Mouse (Mus musculus) limb, embryonic 10.5 days (tissue): ENCODE measurements around the gene Ppp1r13l. TPM values are rescaled to one million over a fixed set of nuclear protein-coding genes. Genes with fewer than 3 reads are reported as not detected.
A peak's percentile ranks its signal among the peaks of the same experiment; 100 is the strongest.

Experiments
- DNase-seq: peaks from one replicate; pipeline ENCODE4 v3.0.0-alpha.2; 2017; ENCODE audit warnings: low spot score
- H3K27ac ChIP-seq: fragments of 300-500 bp; sonication (generic); 2 replicates; pipeline ENCODE4 v1.5.1; 2016; ENCODE audit warnings: mild to moderate bottlenecking
- H3K27me3 ChIP-seq: fragments of 300-500 bp; sonication (generic); 2 replicates; pipeline ENCODE4 v1.6.1; 2016; ENCODE audit warnings: low read depth, mild to moderate bottlenecking; ENCODE audit not compliant: poor library complexity, severe bottlenecking
- H3K36me3 ChIP-seq: fragments of 300-500 bp; sonication (generic); 2 replicates; pipeline ENCODE4 v1.6.1; 2016; ENCODE audit warnings: mild to moderate bottlenecking, moderate library complexity
- H3K4me1 ChIP-seq: fragments of 300-500 bp; sonication (generic); 2 replicates; pipeline ENCODE4 v1.6.1; 2016
- H3K4me3 ChIP-seq: fragments of 300-500 bp; sonication (generic); 2 replicates; pipeline ENCODE4 v1.5.1; 2016; ENCODE audit warnings: mild to moderate bottlenecking, moderate library complexity
- H3K9me3 ChIP-seq: fragments of 300-500 bp; sonication (generic); replicated peaks from 2 replicates; pipeline ENCODE4 v1.6.1; 2016; ENCODE audit warnings: mild to moderate bottlenecking
- WGBS: fragments of 180-500 bp; shearing (Covaris S2); methylation state at CpG from one replicate; pipeline ENCODE4 v1.1.7; 2016; 5-methylcytosine and 5-hydroxymethylcytosine counted together
- polyA plus RNA-seq: library from polyadenylated mRNA; unstranded; fragments of >200 nt; fragmentation: Nextera tagmentation; extraction: Ambion mirVana; gene quantifications from 2 replicates; pipeline ENCODE4 v1.2.1, GENCODE M21; 2016

The Ppp1r13l gene
- polyA plus RNA-seq, 1 experiment from 2014 or later, result 7.0 TPM

- WGBS, result 87% methylated on average over 9 of the region's 9 CpGs
- no peak for DNase-seq
- no peak overlapping the region for H3K27ac ChIP-seq
- peak overlapping the region; percentile 95 for H3K4me3 ChIP-seq
- peaks cover 14% of the 10 kb centered on the region for H3K4me1 ChIP-seq
- H3K36me3 ChIP-seq, result peaks cover 52% of the 10 kb centered on the region
- no peaks in the 10 kb centered on the region for H3K27me3 ChIP-seq
- H3K9me3 ChIP-seq, result no peaks in the 10 kb centered on the region
Observed at GRCm38 (mm10) chr7:19383708-19384107, 24.2 kb downstream of the Ppp1r13l start.

DNA sequence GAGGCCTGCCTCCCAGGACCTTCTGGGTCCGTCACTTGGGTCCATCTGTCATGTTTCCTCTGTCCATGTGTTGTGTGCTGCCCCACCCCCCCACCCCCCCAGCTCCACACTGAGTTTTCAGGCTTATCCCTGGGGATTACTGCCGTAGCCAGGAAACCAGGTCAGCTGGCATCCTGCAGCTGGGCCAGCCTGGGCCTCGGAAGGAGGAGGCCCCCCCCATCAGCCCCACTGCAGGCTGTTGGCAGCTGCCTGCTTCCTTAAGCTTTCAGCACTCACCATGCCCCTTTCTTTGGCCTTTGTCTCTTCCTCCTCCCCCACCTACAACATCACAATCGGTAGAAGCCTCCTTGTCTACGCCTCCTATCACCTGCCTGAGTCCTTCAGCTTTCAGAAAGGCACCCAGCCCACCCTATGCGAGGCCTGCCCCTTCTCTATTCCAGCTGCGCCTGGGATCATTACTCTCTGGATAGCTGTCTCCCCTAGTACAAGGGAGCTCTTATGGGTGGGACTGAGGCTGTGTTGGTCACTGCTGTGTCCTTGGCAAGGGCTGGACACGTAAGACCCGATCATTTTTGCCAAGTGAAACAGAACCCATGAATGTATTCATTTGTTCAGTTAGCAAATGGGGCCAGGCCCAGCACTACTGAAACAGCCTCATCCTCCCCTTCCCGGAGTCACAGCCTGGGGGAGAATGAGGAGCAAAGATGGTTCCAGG, 29.3 kb downstream of the Ppp1r13l start:
- Histone ChIP-seq H3K36me3 (peaks cover 99% of the 10 kb centered on the region), H3K4me1 (no peaks in the 10 kb centered on the region), H3K27me3 (no peaks in the 10 kb centered on the region), H3K4me3 (no peak overlapping the region), H3K27ac (no peak overlapping the region), H3K9me3 (no peaks in the 10 kb centered on the region)
- no peak for DNase-seq
- 90% methylated on average over 10 of the region's 10 CpGs for WGBS

- no peak overlapping the region for H3K27ac ChIP-seq
- H3K4me1 ChIP-seq, result peaks cover 6% of the 10 kb centered on the region
- H3K4me3 ChIP-seq, result no peak overlapping the region
- 90% methylated on average over 8 of the region's 8 CpGs for WGBS
- peaks cover 64% of the 10 kb centered on the region for H3K36me3 ChIP-seq
- no peaks in the 10 kb centered on the region for H3K9me3 ChIP-seq
- peaks cover 19% of the 10 kb centered on the region for H3K27me3 ChIP-seq
- DNase-seq, result no peak
Observed at GRCm38 (mm10) chr7:19394484-19394883, 34.9 kb downstream of the Ppp1r13l start.

- H3K9me3 ChIP-seq, result peaks cover 5% of the 10 kb centered on the region
- H3K27ac ChIP-seq, result peak overlapping the region; percentile 46
Observed at GRCm38 (mm10) chr7:19399496-19400280, 40.1 kb downstream of the Ppp1r13l start.

GRCm38 (mm10) chr7:19400946-19401345, 41.4 kb downstream of the Ppp1r13l start:
- peaks cover 84% of the 10 kb centered on the region for H3K27me3 ChIP-seq
- no peaks in the 10 kb centered on the region; the same call in 1 of the 2 replicates for H3K36me3 ChIP-seq
- no peak overlapping the region for H3K27ac ChIP-seq
- peaks cover 5% of the 10 kb centered on the region for H3K9me3 ChIP-seq
- DNase-seq, result no peak
- H3K4me3 ChIP-seq, result no peak overlapping the region
- WGBS, result 79% methylated on average over 4 of the region's 4 CpGs
- H3K4me1 ChIP-seq, result peaks cover 26% of the 10 kb centered on the region

More at GRCm38 (mm10) chr7:19399496-19400280, 40.1 kb downstream of the Ppp1r13l start:
- Histone ChIP-seq H3K36me3 (peaks cover 12% of the 10 kb centered on the region), H3K4me1 (peaks cover 20% of the 10 kb centered on the region), H3K27me3 (peaks cover 71% of the 10 kb centered on the region), H3K4me3 (peak overlapping the region; percentile 48)
- 4% methylated on average over 27 of the region's 27 CpGs for WGBS
- DNase-seq, result peak; percentile 62

DNA sequence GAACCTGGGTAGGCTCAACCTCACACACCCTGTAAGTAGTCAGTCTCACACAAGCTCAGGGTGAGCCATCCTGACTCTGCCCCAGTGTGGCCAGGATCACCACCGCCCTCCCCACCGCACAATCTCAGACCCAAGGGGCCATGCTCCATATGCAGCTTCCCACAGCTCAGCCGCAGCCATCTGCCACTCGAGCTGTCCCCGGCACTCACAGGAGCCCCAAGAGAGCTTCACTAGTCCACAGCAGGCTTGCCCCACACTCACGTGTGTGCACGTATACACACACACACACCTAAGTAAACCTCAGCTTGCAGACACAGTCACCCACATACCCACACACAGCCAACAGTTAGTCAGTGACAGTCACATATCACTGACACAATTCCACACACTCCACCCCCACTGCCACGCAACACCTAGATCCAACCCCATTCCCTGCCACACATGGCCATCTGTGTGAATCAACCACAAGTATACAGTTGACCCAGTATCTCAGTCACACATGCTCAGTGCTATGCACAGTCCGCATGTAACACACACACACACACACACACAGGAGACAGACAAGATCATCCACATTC, 43.1 kb downstream of the Ppp1r13l start:
- Histone ChIP-seq H3K27ac (no peak overlapping the region), H3K9me3 (peaks cover 5% of the 10 kb centered on the region)

DNA sequence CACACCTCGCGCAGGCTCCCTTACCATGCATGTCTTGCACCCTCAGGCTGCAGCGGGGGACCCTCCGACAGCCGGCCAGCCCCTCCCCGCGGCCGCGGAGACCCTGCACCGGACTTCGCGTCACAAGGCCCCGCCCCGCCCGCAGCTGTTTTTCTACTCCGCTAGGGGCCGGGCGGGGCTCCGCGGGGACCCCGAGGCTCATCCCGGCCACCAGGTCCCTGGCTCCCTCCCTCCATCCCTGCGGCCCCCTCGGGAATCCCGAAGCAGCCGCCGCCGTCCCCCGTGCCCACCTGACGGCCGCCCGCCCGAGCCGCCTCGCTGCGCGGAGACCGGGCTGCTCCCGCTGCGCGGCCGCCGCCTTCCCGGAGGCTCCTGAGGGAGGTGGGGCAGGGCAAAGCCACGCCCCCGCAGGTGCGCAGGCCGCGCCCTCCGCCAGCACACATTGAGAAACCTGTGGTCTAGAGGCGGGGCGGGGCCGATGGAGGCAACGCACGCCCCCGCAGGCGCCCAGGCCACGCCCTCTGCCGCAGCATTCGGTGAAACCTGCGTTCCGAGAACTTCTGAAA, 44.3 kb downstream of the Ppp1r13l start, which contains the start of gene Klc3:
Gene Klc3 (minus strand): TSS at position 374 of the 566 bp plus-strand sequence.
- Histone ChIP-seq H3K4me3 (peak within 1 kb of the TSS; percentile 74), H3K4me1 (peaks cover 26% of the 10 kb centered on the region), H3K27ac (peak within 1 kb of the TSS; percentile 68; the same call in 1 of the 2 replicates), H3K27me3 (peaks cover 79% of the 10 kb centered on the region), H3K9me3 (peaks cover 5% of the 10 kb centered on the region), H3K36me3 (no peaks in the 10 kb centered on the region)
- DNase-seq, result peak; percentile 77
- WGBS, result 1% methylated on average over 62 of the region's 62 CpGs

More for the DNA sequence above, 43.1 kb downstream of the Ppp1r13l start:
- H3K27me3 ChIP-seq, result peaks cover 89% of the 10 kb centered on the region
- DNase-seq, result no peak
- no peaks in the 10 kb centered on the region for H3K36me3 ChIP-seq
- 89% methylated on average over 9 of the region's 9 CpGs for WGBS
- no peak overlapping the region for H3K4me3 ChIP-seq
- peaks cover 26% of the 10 kb centered on the region for H3K4me1 ChIP-seq

DNA sequence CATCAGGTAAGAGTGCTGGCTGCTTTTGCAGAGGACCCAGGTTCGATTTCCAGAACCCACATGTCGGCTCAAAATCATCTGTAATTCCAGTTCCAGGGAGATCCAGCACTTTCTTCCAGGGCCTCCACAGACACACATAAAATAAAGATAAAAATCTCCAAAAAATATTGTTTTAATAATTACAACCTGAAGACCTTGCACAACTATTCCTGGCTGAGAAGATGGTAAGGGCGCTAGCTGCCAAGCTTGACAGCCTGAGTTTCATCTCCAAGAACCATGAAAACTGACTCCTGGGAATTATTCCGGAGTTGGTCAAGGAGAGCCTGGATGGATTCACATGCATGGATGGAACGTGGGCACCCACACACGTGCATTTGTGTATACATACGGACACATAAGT, 44.9 kb downstream of the Ppp1r13l start, which contains the start of gene Ckm:
Gene Ckm (plus strand): TSS at position 301 of the 400 bp plus-strand sequence.
- Histone ChIP-seq H3K27ac (peak within 1 kb of the TSS; percentile 68; the same call in 1 of the 2 replicates), H3K27me3 (peaks cover 73% of the 10 kb centered on the region), H3K36me3 (no peaks in the 10 kb centered on the region), H3K9me3 (peaks cover 5% of the 10 kb centered on the region), H3K4me1 (peaks cover 21% of the 10 kb centered on the region), H3K4me3 (peak within 1 kb of the TSS; percentile 74)
- WGBS, result 56% methylated on average over 7 of the region's 7 CpGs
- no peak for DNase-seq

DNA sequence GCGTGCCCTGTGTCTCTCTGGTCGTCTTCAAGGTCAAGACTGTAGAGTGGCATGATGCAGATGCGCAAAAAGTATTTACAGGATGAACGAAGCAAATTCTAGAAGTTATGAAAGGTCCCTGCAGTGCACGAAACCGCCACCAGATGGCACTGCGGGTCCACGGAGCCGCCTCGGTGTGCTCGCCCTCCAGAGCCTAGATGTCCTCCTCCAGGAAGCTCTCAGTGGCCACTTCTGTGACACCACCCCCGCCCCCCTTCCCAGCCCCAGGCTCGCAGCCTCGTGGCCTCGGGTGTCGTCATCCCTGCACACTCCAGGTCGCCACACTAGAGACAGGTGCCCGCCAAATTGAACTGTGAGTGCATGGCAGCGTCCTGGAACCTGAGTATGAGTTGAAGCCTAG, 45.9 kb downstream of the Ppp1r13l start:
- Histone ChIP-seq H3K27ac (no peak overlapping the region), H3K4me3 (peak overlapping the region; percentile 25; the same call in 1 of the 2 replicates)
- 4% methylated on average over 19 of the region's 19 CpGs for WGBS

DNA sequence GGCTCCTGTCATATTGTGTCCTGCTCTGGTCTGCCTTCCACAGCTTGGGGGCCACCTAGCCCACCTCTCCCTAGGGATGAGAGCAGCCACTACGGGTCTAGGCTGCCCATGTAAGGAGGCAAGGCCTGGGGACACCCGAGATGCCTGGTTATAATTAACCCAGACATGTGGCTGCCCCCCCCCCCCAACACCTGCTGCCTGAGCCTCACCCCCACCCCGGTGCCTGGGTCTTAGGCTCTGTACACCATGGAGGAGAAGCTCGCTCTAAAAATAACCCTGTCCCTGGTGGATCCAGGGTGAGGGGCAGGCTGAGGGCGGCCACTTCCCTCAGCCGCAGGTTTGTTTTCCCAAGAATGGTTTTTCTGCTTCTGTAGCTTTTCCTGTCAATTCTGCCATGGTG, 50.2 kb downstream of the Ppp1r13l start:
- WGBS, result 70% methylated on average over 6 of the region's 6 CpGs
- Histone ChIP-seq H3K27me3 (peaks cover 29% of the 10 kb centered on the region), H3K9me3 (no peaks in the 10 kb centered on the region), H3K4me3 (no peak overlapping the region), H3K27ac (no peak overlapping the region), H3K36me3 (no peaks in the 10 kb centered on the region), H3K4me1 (peaks cover 16% of the 10 kb centered on the region)
- DNase-seq, result no peak

More for the DNA sequence above, 45.9 kb downstream of the Ppp1r13l start:
- H3K9me3 ChIP-seq, result peaks cover 5% of the 10 kb centered on the region
- peaks cover 67% of the 10 kb centered on the region for H3K27me3 ChIP-seq
- peaks cover 23% of the 10 kb centered on the region for H3K4me1 ChIP-seq
- peak; percentile 93 for DNase-seq
- no peaks in the 10 kb centered on the region for H3K36me3 ChIP-seq

DNA sequence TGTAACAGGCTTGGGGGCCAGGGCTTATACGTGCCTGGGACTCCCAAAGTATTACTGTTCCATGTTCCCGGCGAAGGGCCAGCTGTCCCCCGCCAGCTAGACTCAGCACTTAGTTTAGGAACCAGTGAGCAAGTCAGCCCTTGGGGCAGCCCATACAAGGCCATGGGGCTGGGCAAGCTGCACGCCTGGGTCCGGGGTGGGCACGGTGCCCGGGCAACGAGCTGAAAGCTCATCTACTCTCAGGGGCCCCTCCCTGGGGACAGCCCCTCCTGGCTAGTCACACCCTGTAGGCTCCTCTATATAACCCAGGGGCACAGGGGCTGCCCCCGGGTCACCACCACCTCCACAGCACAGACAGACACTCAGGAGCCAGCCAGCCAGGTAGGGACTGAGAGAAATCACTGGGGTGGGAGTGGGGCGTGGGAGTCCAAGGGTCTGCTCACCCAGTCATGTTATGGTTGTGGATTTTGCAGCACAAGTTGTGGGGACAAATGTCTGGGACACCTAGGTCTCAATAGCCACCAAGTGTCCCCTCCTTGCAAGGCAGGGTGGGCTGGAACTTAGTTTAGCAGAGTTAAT, 51.3 kb downstream of the Ppp1r13l start:
- Histone ChIP-seq H3K4me3 (no peak overlapping the region), H3K36me3 (no peaks in the 10 kb centered on the region), H3K9me3 (no peaks in the 10 kb centered on the region), H3K27me3 (peaks cover 29% of the 10 kb centered on the region), H3K4me1 (peaks cover 12% of the 10 kb centered on the region), H3K27ac (no peak overlapping the region)
- WGBS, result 86% methylated on average over 11 of the region's 11 CpGs
- DNase-seq, result no peak

- H3K9me3 ChIP-seq, result no peaks in the 10 kb centered on the region
- H3K36me3 ChIP-seq, result no peaks in the 10 kb centered on the region
- DNase-seq, result no peak
- H3K27me3 ChIP-seq, result peaks cover 32% of the 10 kb centered on the region
- H3K4me3 ChIP-seq, result no peak overlapping the region
- H3K27ac ChIP-seq, result no peak overlapping the region
- peaks cover 10% of the 10 kb centered on the region for H3K4me1 ChIP-seq
- WGBS, result 83% methylated on average over 5 of the region's 5 CpGs
Observed at GRCm38 (mm10) chr7:19411783-19412182, 52.2 kb downstream of the Ppp1r13l start.
